Mouse (Mus musculus) limb, embryonic 14.5 days (tissue): ENCODE data around the gene Syt12. TPM values are rescaled to one million over a fixed set of nuclear protein-coding genes. Genes with fewer than 3 reads are reported as not detected.

Experiments
- ATAC-seq: fragments of 200-750 bp; cut with Nextera tagmentation; 2 replicates; pipeline ENCODE4 v1.8.0; 2017; ENCODE audit warnings: low read depth, moderate number of reproducible peaks, moderate TSS enrichment; ENCODE audit not compliant: low FRiP score
- DNase-seq: peaks from one replicate; pipeline ENCODE4 v3.0.0-alpha.2; 2015; ENCODE audit warnings: low spot score
- H3K27ac ChIP-seq: fragments of 300-500 bp; sonication (generic); replicated peaks from 2 replicates; pipeline ENCODE4 v1.5.1; 2014; ENCODE audit warnings: low read depth, mild to moderate bottlenecking, low read length, moderate library complexity, mixed read lengths
- H3K27me3 ChIP-seq: fragments of 300-500 bp; sonication (generic); 2 replicates; pipeline ENCODE4 v1.6.1; 2014; ENCODE audit warnings: low read length, mixed read lengths; ENCODE audit not compliant: control insufficient read depth, insufficient read depth
- H3K36me3 ChIP-seq: fragments of 300-500 bp; sonication (generic); 2 replicates; pipeline ENCODE4 v1.6.1; 2014; ENCODE audit warnings: mild to moderate bottlenecking, low read length, moderate library complexity, mixed read lengths; ENCODE audit not compliant: control insufficient read depth, insufficient read depth
- H3K4me1 ChIP-seq: fragments of 300-500 bp; sonication (generic); 2 replicates; pipeline ENCODE4 v1.6.1; 2014; ENCODE audit warnings: antibody characterized with exemption, low read length, mixed read lengths; ENCODE audit not compliant: control insufficient read depth, insufficient read depth
- H3K4me2 ChIP-seq: fragments of 300-500 bp; sonication (generic); replicated peaks from 2 replicates; pipeline ENCODE4 v1.6.1; 2014; ENCODE audit warnings: low read depth, mild to moderate bottlenecking, low read length, moderate library complexity; ENCODE audit not compliant: severe bottlenecking
- H3K4me3 ChIP-seq: fragments of 300-500 bp; sonication (generic); replicated peaks from 2 replicates; pipeline ENCODE4 v1.5.1; 2014; ENCODE audit warnings: low read length
- H3K9ac ChIP-seq: fragments of 300-500 bp; sonication (generic); 2 replicates; pipeline ENCODE4 v1.6.1; 2014; ENCODE audit warnings: mild to moderate bottlenecking, low read depth, low read length, moderate library complexity; ENCODE audit not compliant: severe bottlenecking
- H3K9me3 ChIP-seq: fragments of 300-500 bp; sonication (generic); 2 replicates; pipeline ENCODE4 v1.6.1; 2016; ENCODE audit warnings: low read length; ENCODE audit not compliant: control insufficient read depth
- POLR2A ChIP-seq: fragments of 200-500 bp; IDR thresholded peaks from 2 replicates; pipeline ENCODE4 v1.8.0; 2012; ENCODE audit warnings: inconsistent platforms, mild to moderate bottlenecking, moderate library complexity, borderline replicate concordance; ENCODE audit not compliant: insufficient read depth, insufficient read length; ENCODE audit errors: extremely low read depth
- WGBS: fragments of 180-500 bp; shearing (Covaris S2); extraction: QIAGEN DNeasy Blood & Tissue Kit; methylation state at CpG from one replicate; pipeline ENCODE4 v1.1.7; 2014; 5-methylcytosine and 5-hydroxymethylcytosine counted together
- polyA plus RNA-seq, 2 experiments: library from polyadenylated mRNA; depleted of rRNA in 1 of 2; stranded (reverse) in 1 of 2; unstranded in 1 of 2; fragments of >200 nt; fragmentation: Nextera tagmentation in 1 of 2; extraction: Ambion mirVana in 1 of 2; gene quantifications; 2 replicates each; pipeline versions ENCODE4 v1.2.1 to v1.2.3; 2012 to 2014

The Syt12 gene
- polyA plus RNA-seq, 2 experiments: 0.21 to 0.41 TPM

GRCm38 (mm10) chr19:4475224-4475925, 1.9 kb downstream of the Syt12 start:
- ATAC-seq (no peak), DNase-seq (no peak)
- Histone ChIP-seq H3K36me3 (no peaks in the 10 kb centered on the region), H3K27ac (no peak overlapping the region), H3K9me3 (no peaks in the 10 kb centered on the region), H3K4me3 (no peak overlapping the region), H3K4me2 (no peak overlapping the region), H3K4me1 (peaks cover 4% of the 10 kb centered on the region), H3K27me3 (peaks cover 39% of the 10 kb centered on the region), H3K9ac (no peak overlapping the region)
- WGBS: 77% methylated on average over 11 of the region's 11 CpGs
- TF ChIP-seq POLR2A: no peak

- no peak for TF ChIP-seq POLR2A
- Histone ChIP-seq H3K4me2 (no peak overlapping the region), H3K27ac (no peak overlapping the region), H3K9ac (no peak overlapping the region), H3K4me3 (no peak overlapping the region), H3K9me3 (no peaks in the 10 kb centered on the region), H3K36me3 (no peaks in the 10 kb centered on the region), H3K4me1 (peaks cover 4% of the 10 kb centered on the region), H3K27me3 (peaks cover 39% of the 10 kb centered on the region)
- DNase-seq: no peak
- no peak for ATAC-seq
- 50% methylated on average over 3 of the region's 3 CpGs for WGBS
Observed at GRCm38 (mm10) chr19:4474739-4475138, 2.5 kb downstream of the Syt12 start.

- no peak overlapping the region for H3K4me2 ChIP-seq
- H3K9ac ChIP-seq: no peak overlapping the region
- H3K9me3 ChIP-seq: no peaks in the 10 kb centered on the region
- no peaks in the 10 kb centered on the region for H3K36me3 ChIP-seq
- peaks cover 4% of the 10 kb centered on the region for H3K4me1 ChIP-seq
- H3K4me3 ChIP-seq: no peak overlapping the region
- TF ChIP-seq POLR2A: no peak
- DNase-seq (no peak), ATAC-seq (no peak)
- no peak overlapping the region for H3K27ac ChIP-seq
- H3K27me3 ChIP-seq: peaks cover 39% of the 10 kb centered on the region
- WGBS: 84% methylated on average over 5 of the region's 5 CpGs
Observed at GRCm38 (mm10) chr19:4473549-4473948, 3.7 kb downstream of the Syt12 start.

- Histone ChIP-seq H3K9ac (no peak overlapping the region), H3K36me3 (no peaks in the 10 kb centered on the region), H3K9me3 (no peaks in the 10 kb centered on the region), H3K4me2 (no peak overlapping the region), H3K27me3 (no peaks in the 10 kb centered on the region), H3K27ac (no peak overlapping the region), H3K4me1 (no peaks in the 10 kb centered on the region), H3K4me3 (no peak overlapping the region)
- 34% methylated on average over 5 of the region's 5 CpGs for WGBS
- ATAC-seq (no peak), DNase-seq (no peak)
- TF ChIP-seq POLR2A: no peak
Observed at GRCm38 (mm10) chr19:4468363-4468762, 8.9 kb downstream of the Syt12 start.

GRCm38 (mm10) chr19:4464666-4465065, 12.6 kb downstream of the Syt12 start:
- no peak overlapping the region for H3K27ac ChIP-seq
- no peaks in the 10 kb centered on the region for H3K27me3 ChIP-seq
- H3K9me3 ChIP-seq: no peaks in the 10 kb centered on the region
- H3K4me2 ChIP-seq: no peak overlapping the region
- DNase-seq (no peak), ATAC-seq (no peak)
- WGBS: 81% methylated on average over 4 of the region's 4 CpGs
- TF ChIP-seq POLR2A: no peak
- no peaks in the 10 kb centered on the region for H3K4me1 ChIP-seq
- H3K4me3 ChIP-seq: no peak overlapping the region
- H3K9ac ChIP-seq: no peak overlapping the region
- H3K36me3 ChIP-seq: no peaks in the 10 kb centered on the region
